9 mouse cellular contexts compared by ENCODE assay signal in genomic region chr4:138463832-138464487, GRCm38 (mm10). TPM values are rescaled to one million over a fixed set of nuclear protein-coding genes. Genes with fewer than 3 reads are reported as not detected.
DNase-seq lines count a peak whose midpoint lies in the region; ATAC-seq and TF ChIP-seq lines count a peak whose summit lies in the region.
"Had no signal": no experiment of that assay in that cellular context is flagged by ENCODE, and none has a peak within 500 bp of the region (broad histone marks: within the 10 kb centered on the region; RNA-seq: fewer than 3 reads in every experiment).

No protein-coding gene starts in this region.

- TF ChIP-seq CTCF in G1E (IDR thresholded peaks at IDR 0.05; ENCODE audit: low read depth, low read length), result no peak
- TF ChIP-seq CTCF in heart, adult 2 months (IDR thresholded peaks at IDR 0.05), result peak; percentile 14; the same call in 1 of the 2 replicates
- TF ChIP-seq CTCF in intestine, postnatal 0 days (IDR thresholded peaks at IDR 0.05; ENCODE audit: low read depth), result 0 out of 2 replicates have a peak, but pooled peaks have one; percentile 12

- H3K36me3 ChIP-seq in G1E (replicated peaks), result no peaks in the 10 kb centered on the region
- H3K36me3 ChIP-seq in heart, adult 2 months (ENCODE audit: control insufficient read depth, insufficient read depth, low read length), result no peaks in the 10 kb centered on the region
- H3K36me3 ChIP-seq in intestine, postnatal 0 days (ENCODE audit: control insufficient read depth, insufficient read depth), result no peaks in the 10 kb centered on the region
- no peaks in the 10 kb centered on the region for H3K36me3 ChIP-seq in midbrain, embryonic 15.5 days (replicated peaks)

- 0 out of 2 replicates have a peak, but pooled peaks have one; percentile 14 for TF ChIP-seq EP300 in heart, adult 2 months (IDR thresholded peaks at IDR 0.05; ENCODE audit: insufficient read depth, low read depth, low read length)

- peaks cover 7% of the 10 kb centered on the region for H3K4me1 ChIP-seq in G1E (ENCODE audit: insufficient read depth, low read depth, low read length)
- H3K4me1 ChIP-seq in heart, adult 2 months (ENCODE audit: control insufficient read depth, insufficient read depth, low read length), result peaks cover 13% of the 10 kb centered on the region
- H3K4me1 ChIP-seq in intestine, postnatal 0 days (replicated peaks; ENCODE audit: control insufficient read depth, insufficient read depth, low read length), result peaks cover 16% of the 10 kb centered on the region
- H3K4me1 ChIP-seq in midbrain, embryonic 15.5 days, result peaks cover 39% of the 10 kb centered on the region

- no peaks in the 10 kb centered on the region for H3K9me3 ChIP-seq in G1E (replicated peaks)
- H3K9me3 ChIP-seq in intestine, postnatal 0 days (ENCODE audit: control insufficient read depth), result no peaks in the 10 kb centered on the region
- H3K9me3 ChIP-seq in midbrain, embryonic 15.5 days, result no peaks in the 10 kb centered on the region

- WGBS in heart, adult 2 months, result 9% methylated on average over 11 of the region's 11 CpGs
- WGBS in intestine, postnatal 0 days, result 7% methylated on average over 11 of the region's 11 CpGs
- WGBS in midbrain, embryonic 15.5 days, result 5% methylated on average over 11 of the region's 11 CpGs

- peak overlapping the region; percentile 62 for H3K4me2 ChIP-seq in intestine, postnatal 0 days (replicated peaks; ENCODE audit: low read depth)
- peak overlapping the region; percentile 40 for H3K4me2 ChIP-seq in midbrain, embryonic 15.5 days

- H3K79me2 ChIP-seq in heart, adult 2 months (replicated peaks; ENCODE audit: control insufficient read depth, insufficient read depth, low read length), result no peaks in the 10 kb centered on the region

- H3K27ac ChIP-seq in heart, adult 2 months, result peak overlapping the region; percentile 44
- peak overlapping the region; percentile 78 for H3K27ac ChIP-seq in intestine, postnatal 0 days (ENCODE audit: low read depth, low read length)
- H3K27ac ChIP-seq in midbrain, embryonic 15.5 days, result peak overlapping the region; percentile 84

- no peak overlapping the region for H3K4me3 ChIP-seq in G1E (ENCODE audit: low read depth, low read length)
- H3K4me3 ChIP-seq in heart, adult 2 months, result no peak overlapping the region
- 0 out of 2 replicates have a peak overlapping the region, but pooled peaks have one; percentile 0 for H3K4me3 ChIP-seq in intestine, postnatal 0 days (ENCODE audit: low read depth, low read length)
- no peak overlapping the region for H3K4me3 ChIP-seq in midbrain, embryonic 15.5 days
- H3K4me3 ChIP-seq: erythroblast, embryonic 14.5 days had no signal

- no peak for TF ChIP-seq POLR2A in heart, adult 2 months (IDR thresholded peaks at IDR 0.05; ENCODE audit: insufficient read depth, low read depth, low read length)

- peak; percentile 97 for ATAC-seq in G1E (ENCODE audit: extremely low read depth, insufficient number of reproducible peaks, low FRiP score, poor library complexity, severe bottlenecking)
- no peak; the same call in 1 of the 2 replicates for ATAC-seq in intestine, postnatal 0 days
- peak; percentile 22; the same call in 1 of the 2 replicates for ATAC-seq in midbrain, embryonic 15.5 days (replicated peaks)

- H3K27me3 ChIP-seq in G1E (ENCODE audit: insufficient read depth, low read length), result peaks cover 10% of the 10 kb centered on the region
- no peaks in the 10 kb centered on the region for H3K27me3 ChIP-seq in heart, adult 2 months (ENCODE audit: control insufficient read depth, insufficient read depth, low read length)
- H3K27me3 ChIP-seq in intestine, postnatal 0 days (replicated peaks; ENCODE audit: control insufficient read depth, insufficient read depth, low read length), result no peaks in the 10 kb centered on the region
- H3K27me3 ChIP-seq in midbrain, embryonic 15.5 days (replicated peaks), result no peaks in the 10 kb centered on the region

- no peak overlapping the region for H3K9ac ChIP-seq in heart, adult 2 months (ENCODE audit: low read depth, low read length)
- no peak overlapping the region for H3K9ac ChIP-seq in intestine, postnatal 0 days (ENCODE audit: low read depth, low read length)
- H3K9ac ChIP-seq in midbrain, embryonic 15.5 days, result no peak overlapping the region

- intact Hi-C loops in heart, adult 2 months (cut with DNase I), result loop anchor here (1.0 kb wide), 1 partner anchor 10 kb away; the partner anchor contains the start of gene Camk2n1

- peak; percentile 93 for DNase-seq in 3T3-L1 (ENCODE audit: low read depth, low spot score)
- peak; percentile 50 for DNase-seq in G1E (ENCODE audit: low spot score)
- peak; percentile 65 for DNase-seq in embryo, embryonic 10 days (ENCODE audit: low spot score)
- peak; percentile 87 to 88 for DNase-seq in heart, adult 2 months
- peak; percentile 75 for DNase-seq in liver
- DNase-seq in testis, postnatal 10 days (ENCODE audit: low spot score), result peak; percentile 83

RNA-seq across cellular contexts. Expression of gene Camk2n1, which starts 9.8 kb away (rescaled TPM):
- total RNA-seq in G1E (2014; fragmentation: Nextera tagmentation), result 3.0 TPM in 2 replicates
- 1.5 and 1.6 TPM in 2 replicates for total RNA-seq in G1E (2017)
- 3.7 and 4.9 TPM in 2 replicates for polyA plus RNA-seq in G1E (2012)
- total RNA-seq in heart, adult 2 months (2021), result 10 to 100 TPM; 12.0 to 12.7 TPM
- 6.9 and 7.1 TPM in 2 replicates for polyA plus RNA-seq in heart, adult 2 months (2012; rRNA removed)
- polyA plus RNA-seq in intestine, postnatal 0 days (2015; fragmentation: Nextera tagmentation; extraction: Ambion mirVana), result 10.9 and 12.2 TPM in 2 replicates
- 14.8 and 15.7 TPM in 2 replicates for polyA plus RNA-seq in midbrain, embryonic 15.5 days (2015; fragmentation: Nextera tagmentation; extraction: Ambion mirVana)

RNA-seq across cellular contexts. Expression of gene Mul1, which starts 29.5 kb away (rescaled TPM):
- total RNA-seq in G1E (2014; fragmentation: Nextera tagmentation) (8.6 and 10.5 TPM in 2 replicates), G1E (2017) (9.2 TPM in 2 replicates)
- polyA plus RNA-seq in G1E (2012), result 41.4 and 53.3 TPM in 2 replicates
- 10 to 100 TPM; 75.0 to 75.5 TPM for total RNA-seq in heart, adult 2 months (2021)
- 25.3 and 32.9 TPM in 2 replicates for polyA plus RNA-seq in heart, adult 2 months (2012; rRNA removed)
- polyA plus RNA-seq in intestine, postnatal 0 days (2015; fragmentation: Nextera tagmentation; extraction: Ambion mirVana), result 34.7 and 35.0 TPM in 2 replicates
- 18.5 and 21.5 TPM in 2 replicates for polyA plus RNA-seq in midbrain, embryonic 15.5 days (2015; fragmentation: Nextera tagmentation; extraction: Ambion mirVana)
